Mouse (Mus musculus) stomach, embryonic 16.5 days (tissue): ENCODE data around the gene 4930556J24Rik. TPM values are rescaled to one million over a fixed set of nuclear protein-coding genes. Genes with fewer than 3 reads are reported as not detected.
"Not testable (repeated sequence)": the region's sequence is repeated elsewhere in the genome, so short reads cannot be mapped to it uniquely, and the experiment has no call there.

Experiments
- ATAC-seq: fragments of 200-750 bp; cut with Nextera tagmentation; 2 replicates; pipeline ENCODE4 v1.8.0; 2017; ENCODE audit warnings: moderate number of reproducible peaks, moderate TSS enrichment; ENCODE audit not compliant: insufficient read depth, low FRiP score
- H3K27ac ChIP-seq: fragments of 300-500 bp; sonication (generic); 2 replicates; pipeline ENCODE4 v1.5.1; 2014; ENCODE audit warnings: low read length
- H3K27me3 ChIP-seq: fragments of 300-500 bp; sonication (generic); 2 replicates; pipeline ENCODE4 v1.6.1; 2014; ENCODE audit warnings: low read length, control low read depth, mixed read lengths; ENCODE audit not compliant: control insufficient read depth, insufficient read depth
- H3K36me3 ChIP-seq: fragments of 300-500 bp; sonication (generic); 2 replicates; pipeline ENCODE4 v1.6.1; 2014; ENCODE audit warnings: low read length; ENCODE audit not compliant: control insufficient read depth, insufficient read depth
- H3K4me1 ChIP-seq: fragments of 300-500 bp; sonication (generic); 2 replicates; pipeline ENCODE4 v1.6.1; 2014; ENCODE audit warnings: low read length, control low read depth, mixed read lengths; ENCODE audit not compliant: control insufficient read depth, insufficient read depth
- H3K4me2 ChIP-seq: fragments of 300-500 bp; sonication (generic); 2 replicates; pipeline ENCODE4 v1.6.1; 2014; ENCODE audit warnings: low read depth, low read length, mixed read lengths
- H3K4me3 ChIP-seq: fragments of 300-500 bp; sonication (generic); replicated peaks from 2 replicates; pipeline ENCODE4 v1.5.1; 2014; ENCODE audit warnings: mild to moderate bottlenecking, low read length
- H3K9ac ChIP-seq: fragments of 300-500 bp; sonication (generic); 2 replicates; pipeline ENCODE4 v1.6.1; 2014; ENCODE audit warnings: low read length
- H3K9me3 ChIP-seq: fragments of 300-500 bp; sonication (generic); replicated peaks from 2 replicates; pipeline ENCODE4 v1.6.1; 2016; ENCODE audit warnings: low read length, control low read depth; ENCODE audit not compliant: control insufficient read depth
- WGBS: fragments of 180-500 bp; shearing (Covaris S2); extraction: QIAGEN DNeasy Blood & Tissue Kit; methylation state at CpG from one replicate; pipeline ENCODE4 v1.1.7; 2014; 5-methylcytosine and 5-hydroxymethylcytosine counted together
- polyA plus RNA-seq: library from polyadenylated mRNA; unstranded; fragments of >200 nt; fragmentation: Nextera tagmentation; extraction: Ambion mirVana; gene quantifications from 2 replicates; pipeline ENCODE4 v1.2.1, GENCODE M21; 2015

Gene 4930556J24Rik
- polyA plus RNA-seq: 0.12 and 0.20 TPM in 2 replicates

DNA sequence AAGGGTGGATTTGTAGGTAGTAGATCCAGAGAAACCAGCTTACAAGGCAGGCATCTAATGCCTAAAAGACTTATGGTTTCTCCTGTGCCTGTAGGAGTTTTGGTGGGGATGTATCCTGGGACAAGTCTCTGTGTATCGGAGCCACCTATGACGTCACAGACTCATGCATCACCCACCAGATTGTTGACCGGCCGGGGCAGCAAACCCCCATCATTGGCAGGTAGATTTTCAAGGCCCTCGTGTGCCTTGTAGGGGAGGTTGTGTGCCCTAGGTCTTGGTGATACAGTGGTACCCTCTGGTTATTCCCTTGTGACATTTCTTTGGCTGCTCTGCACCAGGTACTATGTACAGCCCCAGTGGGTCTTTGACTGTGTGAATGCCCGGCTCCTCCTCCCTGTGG is at the start of gene 4930556J24Rik:
TSS of gene 4930556J24Rik (minus strand) at position 101 of the 400 bp plus-strand sequence.
- no peak within 1 kb of the TSS for H3K27ac ChIP-seq
- 94% methylated on average over 6 of the region's 6 CpGs for WGBS
- H3K4me3 ChIP-seq: no peak within 1 kb of the TSS
- no peak within 1 kb of the TSS for H3K9ac ChIP-seq
- no peaks in the 10 kb centered on the region for H3K27me3 ChIP-seq
- H3K36me3 ChIP-seq: peaks cover 34% of the 10 kb centered on the region
- ATAC-seq: no peak
- H3K4me2 ChIP-seq: no peak within 1 kb of the TSS
- no peaks in the 10 kb centered on the region for H3K4me1 ChIP-seq
- H3K9me3 ChIP-seq: no peaks in the 10 kb centered on the region

DNA sequence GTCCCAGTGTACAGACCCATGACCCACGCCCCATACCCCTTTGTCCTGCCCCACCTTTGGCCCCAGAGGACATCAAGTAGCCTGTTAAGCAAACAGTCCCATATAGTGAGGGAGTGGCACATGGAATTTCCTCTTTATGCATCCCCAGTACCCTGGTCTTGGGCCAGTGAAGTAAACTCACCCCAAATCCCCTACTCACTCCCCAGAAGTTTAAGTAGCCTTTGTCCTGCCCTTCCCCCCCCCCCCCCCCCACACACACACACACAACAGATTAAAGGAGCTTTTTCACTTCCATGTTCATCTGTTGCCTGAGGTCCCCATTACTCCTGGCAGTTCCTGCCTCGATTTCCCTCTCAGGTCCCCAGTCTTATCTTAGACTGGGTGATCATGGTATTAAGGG is 46.7 kb upstream of the 4930556J24Rik start:
- ATAC-seq: no peak
- no peaks in the 10 kb centered on the region for H3K36me3 ChIP-seq
- H3K9me3 ChIP-seq: no peaks in the 10 kb centered on the region
- 66% methylated on average over 2 of the region's 2 CpGs for WGBS
- H3K27ac ChIP-seq: no peak overlapping the region
- no peak overlapping the region for H3K9ac ChIP-seq
- no peak overlapping the region for H3K4me2 ChIP-seq
- no peak overlapping the region for H3K4me3 ChIP-seq
- no peaks in the 10 kb centered on the region for H3K4me1 ChIP-seq
- H3K27me3 ChIP-seq: no peaks in the 10 kb centered on the region

DNA sequence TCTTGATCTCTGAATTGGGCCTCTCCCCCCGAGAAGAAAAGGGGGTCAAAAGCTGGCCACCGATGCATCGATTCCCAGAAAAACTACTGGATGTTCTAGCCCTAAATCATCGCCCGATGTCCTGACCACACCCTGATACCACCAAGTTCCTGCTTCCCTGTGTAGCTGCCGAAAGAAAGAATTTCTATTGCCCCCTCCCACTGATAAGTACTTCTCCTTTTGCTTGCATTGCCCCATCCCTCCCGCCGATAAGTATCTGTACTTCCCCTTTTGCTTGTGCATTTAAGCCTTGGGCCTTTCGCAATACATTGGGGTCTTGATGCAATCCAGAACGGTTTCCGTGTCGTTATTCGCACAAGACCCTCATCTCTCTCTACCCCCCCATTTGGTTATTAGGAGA is 45.5 kb upstream of the 4930556J24Rik start:
- not testable (repeated sequence) for H3K36me3 ChIP-seq, H3K27me3 ChIP-seq, H3K4me2 ChIP-seq, H3K4me3 ChIP-seq, H3K4me1 ChIP-seq, ATAC-seq, H3K27ac ChIP-seq, H3K9ac ChIP-seq, H3K9me3 ChIP-seq
- WGBS: 88% methylated on average over 13 of the region's 13 CpGs

DNA sequence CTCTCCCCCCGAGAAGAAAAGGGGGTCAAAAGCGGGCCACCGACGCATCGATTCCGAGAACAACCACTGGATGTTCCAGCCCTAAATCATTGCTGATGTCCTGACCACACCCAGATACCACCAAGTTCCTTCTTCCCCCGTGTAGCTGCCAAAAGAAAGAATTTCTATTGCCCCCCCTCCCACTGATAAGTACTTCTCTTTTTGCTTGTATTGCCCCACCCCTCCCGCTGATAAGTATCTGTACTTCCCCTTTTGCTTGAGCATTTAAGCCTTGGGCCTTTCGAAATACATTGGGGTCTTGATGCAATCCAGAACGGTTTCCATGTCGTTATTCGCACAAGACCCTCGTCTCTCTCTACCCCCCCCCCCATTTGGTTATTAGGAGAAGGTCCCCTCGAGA is 39.2 kb upstream of the 4930556J24Rik start:
- H3K36me3 ChIP-seq, H3K27ac ChIP-seq, H3K4me2 ChIP-seq, H3K4me3 ChIP-seq, ATAC-seq, H3K27me3 ChIP-seq, H3K9me3 ChIP-seq, H3K9ac ChIP-seq, H3K4me1 ChIP-seq: not testable (repeated sequence)
- 85% methylated on average over 14 of the region's 14 CpGs for WGBS

GRCm38 (mm10) chr11:4012616-4013015 is 36.0 kb upstream of the 4930556J24Rik start:
- Histone ChIP-seq H3K4me3 (no peak overlapping the region), H3K9ac (no peak overlapping the region), H3K9me3 (no peaks in the 10 kb centered on the region), H3K4me2 (no peak overlapping the region), H3K27me3 (no peaks in the 10 kb centered on the region), H3K36me3 (no peaks in the 10 kb centered on the region), H3K4me1 (no peaks in the 10 kb centered on the region), H3K27ac (no peak overlapping the region)
- WGBS: 68% methylated on average over 1 of the region's 1 CpGs
- ATAC-seq: no peak

DNA sequence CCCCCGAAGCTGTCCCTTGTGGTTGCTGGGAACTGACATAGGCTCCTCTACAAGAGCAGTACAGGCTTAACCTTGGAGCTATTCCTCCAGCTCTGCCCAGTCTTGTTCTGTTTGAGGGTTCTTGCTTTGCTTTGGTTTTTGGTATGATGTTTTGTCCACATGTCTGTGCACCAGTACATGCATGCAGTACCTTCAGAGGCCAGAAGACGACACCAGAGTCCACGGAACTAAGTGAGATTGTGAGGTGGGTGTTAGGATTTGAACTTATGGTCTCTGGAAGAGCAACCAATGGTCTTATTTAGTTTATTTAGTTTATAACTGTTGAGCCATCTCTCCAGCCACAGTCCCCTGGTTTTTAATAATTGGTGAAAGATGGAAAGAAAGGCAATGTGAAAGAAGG is 29.9 kb upstream of the 4930556J24Rik start:
- H3K27ac ChIP-seq: no peak overlapping the region
- no peaks in the 10 kb centered on the region for H3K9me3 ChIP-seq
- H3K4me3 ChIP-seq: no peak overlapping the region
- no peak for ATAC-seq
- H3K36me3 ChIP-seq: no peaks in the 10 kb centered on the region
- no peaks in the 10 kb centered on the region for H3K4me1 ChIP-seq
- WGBS: 78% methylated on average over 3 of the region's 3 CpGs
- no peaks in the 10 kb centered on the region for H3K27me3 ChIP-seq
- no peak overlapping the region for H3K9ac ChIP-seq
- no peak overlapping the region for H3K4me2 ChIP-seq

GRCm38 (mm10) chr11:4005220-4005805 is 28.7 kb upstream of the 4930556J24Rik start:
- H3K4me2 ChIP-seq: no peak overlapping the region
- no peak overlapping the region for H3K27ac ChIP-seq
- H3K4me3 ChIP-seq: no peak overlapping the region
- peaks cover under 1% of the 10 kb centered on the region; the same call in 1 of the 2 replicates for H3K27me3 ChIP-seq
- no peaks in the 10 kb centered on the region for H3K36me3 ChIP-seq
- WGBS: 60% methylated on average over 5 of the region's 5 CpGs
- no peaks in the 10 kb centered on the region for H3K9me3 ChIP-seq
- H3K4me1 ChIP-seq: no peaks in the 10 kb centered on the region
- no peak overlapping the region for H3K9ac ChIP-seq
- ATAC-seq: no peak

DNA sequence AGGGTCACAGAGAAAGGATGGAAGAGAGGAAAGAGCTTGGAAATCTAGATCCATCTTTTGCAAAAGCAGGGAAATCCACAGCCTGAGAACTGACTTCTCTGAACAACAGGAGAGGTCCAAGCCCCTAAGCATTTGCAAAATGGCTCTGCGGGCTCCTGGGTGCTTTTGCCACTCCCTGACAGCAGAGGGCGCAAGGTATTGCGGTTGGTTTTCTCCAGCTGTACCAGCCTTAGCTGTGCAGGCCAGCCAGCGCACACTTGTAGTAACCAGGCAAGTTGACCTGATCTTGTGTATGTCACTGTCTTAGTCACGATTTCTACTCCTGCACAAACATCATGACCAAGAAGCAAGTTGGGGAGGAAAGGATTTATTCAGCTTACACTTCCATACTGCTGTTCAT is 25.0 kb upstream of the 4930556J24Rik start:
- Histone ChIP-seq H3K4me2 (no peak overlapping the region), H3K4me1 (0 out of 2 replicates have a peak, but pooled peaks cover 5% of the 10 kb centered on the region), H3K9me3 (no peaks in the 10 kb centered on the region), H3K4me3 (no peak overlapping the region), H3K27ac (no peak overlapping the region), H3K9ac (no peak overlapping the region), H3K36me3 (no peaks in the 10 kb centered on the region; the same call in 1 of the 2 replicates), H3K27me3 (peaks cover 33% of the 10 kb centered on the region)
- no peak for ATAC-seq
- WGBS: 9% methylated on average over 5 of the region's 5 CpGs

DNA sequence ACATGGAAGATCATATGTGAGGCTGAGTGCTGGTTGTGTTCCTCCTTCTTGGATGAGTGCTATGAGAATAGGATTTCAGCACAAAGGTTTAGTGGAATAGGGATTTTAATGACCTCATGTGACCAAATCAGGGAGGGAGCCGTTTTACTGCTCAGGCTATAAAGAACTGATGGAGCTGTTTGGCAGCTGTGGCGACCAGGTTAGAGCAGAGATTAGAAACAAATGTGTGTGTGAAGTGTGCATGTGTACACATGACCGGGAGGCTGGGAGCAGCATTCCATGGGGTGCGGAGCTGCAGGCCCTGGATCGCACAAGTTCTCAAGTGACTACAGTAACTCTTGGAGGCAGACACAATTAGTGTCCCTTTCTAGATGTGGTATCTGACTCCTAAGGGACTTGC is 23.0 kb upstream of the 4930556J24Rik start:
- ATAC-seq: no peak
- peaks cover 33% of the 10 kb centered on the region for H3K27me3 ChIP-seq
- no peaks in the 10 kb centered on the region; the same call in 1 of the 2 replicates for H3K36me3 ChIP-seq
- 0 out of 2 replicates have a peak, but pooled peaks cover 5% of the 10 kb centered on the region for H3K4me1 ChIP-seq
- H3K4me3 ChIP-seq: no peak overlapping the region
- no peak overlapping the region for H3K27ac ChIP-seq
- no peaks in the 10 kb centered on the region for H3K9me3 ChIP-seq
- no peak overlapping the region for H3K4me2 ChIP-seq
- H3K9ac ChIP-seq: no peak overlapping the region
- WGBS: 63% methylated on average over 5 of the region's 5 CpGs
